Mouse (Mus musculus) forebrain, embryonic 13.5 days (tissue): ENCODE results near the gene Strip1. TPM values are rescaled to one million over a fixed set of nuclear protein-coding genes. Genes with fewer than 3 reads are reported as not detected.

Experiments used
- ATAC-seq: fragments of 200-750 bp; cut with Nextera tagmentation; 2 replicates; pipeline ENCODE4 v1.8.0; 2017
- H3K27ac ChIP-seq: fragments of 300-500 bp; sonication (generic); 2 replicates; pipeline ENCODE4 v1.5.1; 2015; ENCODE audit warnings: inconsistent platforms, mild to moderate bottlenecking, moderate library complexity
- H3K27me3 ChIP-seq: fragments of 300-500 bp; sonication (generic); 2 replicates; pipeline ENCODE4 v1.6.1; 2015; ENCODE audit warnings: mild to moderate bottlenecking, inconsistent platforms
- H3K36me3 ChIP-seq: fragments of 300-500 bp; sonication (generic); 2 replicates; pipeline ENCODE4 v1.6.1; 2015; ENCODE audit warnings: mild to moderate bottlenecking, inconsistent platforms; ENCODE audit not compliant: poor library complexity, severe bottlenecking
- H3K4me1 ChIP-seq: fragments of 300-500 bp; sonication (generic); 2 replicates; pipeline ENCODE4 v1.6.1; 2015; ENCODE audit warnings: inconsistent platforms
- H3K4me2 ChIP-seq: fragments of 300-500 bp; sonication (generic); 2 replicates; pipeline ENCODE4 v1.6.1; 2015; ENCODE audit warnings: inconsistent platforms, mild to moderate bottlenecking, moderate library complexity
- H3K4me3 ChIP-seq: fragments of 300-500 bp; sonication (generic); 2 replicates; pipeline ENCODE4 v1.5.1; 2015; ENCODE audit warnings: mild to moderate bottlenecking, inconsistent platforms
- H3K9ac ChIP-seq: fragments of 300-500 bp; sonication (generic); 2 replicates; pipeline ENCODE4 v1.6.1; 2015; ENCODE audit warnings: mild to moderate bottlenecking, inconsistent platforms
- H3K9me3 ChIP-seq: fragments of 300-500 bp; sonication (generic); replicated peaks from 2 replicates; pipeline ENCODE4 v1.6.1; 2016; ENCODE audit warnings: inconsistent platforms
- WGBS: fragments of 180-500 bp; shearing (Covaris S2); methylation state at CpG from one replicate; pipeline ENCODE4 v1.1.7; 2015; 5-methylcytosine and 5-hydroxymethylcytosine counted together
- polyA plus RNA-seq: library from polyadenylated mRNA; unstranded; fragments of >200 nt; fragmentation: Nextera tagmentation; extraction: Ambion mirVana; gene quantifications from 2 replicates; pipeline ENCODE4 v1.2.1, GENCODE M21; 2015

Strip1 gene
- polyA plus RNA-seq, 1 experiment from 2014 or later: 110 TPM

DNA sequence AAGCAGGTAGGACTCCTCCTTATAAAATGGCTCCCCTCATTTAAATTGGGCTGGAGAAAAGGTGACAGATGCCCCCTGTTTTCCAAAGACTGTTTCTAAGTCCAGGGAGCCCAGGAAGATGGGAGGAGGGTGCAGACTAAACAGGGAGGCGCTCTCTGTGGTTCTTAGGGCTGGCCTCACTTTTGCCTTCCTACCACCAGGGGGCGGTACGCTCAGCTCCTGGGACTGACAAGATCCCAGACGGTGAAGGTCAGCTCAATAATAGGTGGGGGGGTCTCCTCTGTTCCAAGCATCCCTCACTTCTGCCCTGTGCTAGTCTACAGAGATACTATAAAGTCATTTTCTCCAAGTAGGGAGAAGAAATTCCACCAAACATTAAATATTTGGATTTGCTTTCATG, 26.2 kb downstream of the Strip1 start:
- WGBS: 4% methylated on average over 4 of the region's 4 CpGs

DNA sequence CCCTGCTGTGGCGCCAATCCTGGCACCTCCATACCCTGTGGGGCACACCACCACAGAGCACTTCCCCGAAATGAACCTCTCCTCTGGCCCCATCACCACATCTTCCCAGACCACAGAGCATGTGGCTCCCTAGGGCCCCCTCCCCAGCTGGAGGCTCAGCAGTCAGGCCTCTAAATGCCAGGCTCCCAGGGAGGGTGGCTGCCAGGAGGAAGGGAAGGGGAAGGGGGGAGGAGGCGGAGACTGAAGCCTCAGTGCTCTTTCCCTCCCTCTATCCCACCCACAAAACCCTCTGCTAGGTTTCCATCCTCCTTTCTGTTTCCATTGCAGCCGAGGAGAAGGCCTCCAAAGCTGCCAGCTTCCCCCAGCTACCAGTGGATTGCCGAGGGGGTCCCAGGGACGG, 31.4 kb downstream of the Strip1 start:
- Histone ChIP-seq H3K4me3 (no peak overlapping the region), H3K9ac (no peak overlapping the region), H3K27ac (no peak overlapping the region), H3K36me3 (no peaks in the 10 kb centered on the region), H3K4me1 (peaks cover 20% of the 10 kb centered on the region), H3K9me3 (no peaks in the 10 kb centered on the region), H3K4me2 (no peak overlapping the region), H3K27me3 (peaks cover 66% of the 10 kb centered on the region)
- ATAC-seq: no peak
- 38% methylated on average over 4 of the region's 6 CpGs for WGBS

More for the DNA sequence above, 26.2 kb downstream of the Strip1 start:
- peak; percentile 48 for ATAC-seq
- Histone ChIP-seq H3K4me2 (no peak overlapping the region), H3K9ac (no peak overlapping the region), H3K4me1 (no peaks in the 10 kb centered on the region), H3K36me3 (no peaks in the 10 kb centered on the region), H3K27me3 (peaks cover 18% of the 10 kb centered on the region), H3K27ac (no peak overlapping the region), H3K9me3 (no peaks in the 10 kb centered on the region), H3K4me3 (no peak overlapping the region)

DNA sequence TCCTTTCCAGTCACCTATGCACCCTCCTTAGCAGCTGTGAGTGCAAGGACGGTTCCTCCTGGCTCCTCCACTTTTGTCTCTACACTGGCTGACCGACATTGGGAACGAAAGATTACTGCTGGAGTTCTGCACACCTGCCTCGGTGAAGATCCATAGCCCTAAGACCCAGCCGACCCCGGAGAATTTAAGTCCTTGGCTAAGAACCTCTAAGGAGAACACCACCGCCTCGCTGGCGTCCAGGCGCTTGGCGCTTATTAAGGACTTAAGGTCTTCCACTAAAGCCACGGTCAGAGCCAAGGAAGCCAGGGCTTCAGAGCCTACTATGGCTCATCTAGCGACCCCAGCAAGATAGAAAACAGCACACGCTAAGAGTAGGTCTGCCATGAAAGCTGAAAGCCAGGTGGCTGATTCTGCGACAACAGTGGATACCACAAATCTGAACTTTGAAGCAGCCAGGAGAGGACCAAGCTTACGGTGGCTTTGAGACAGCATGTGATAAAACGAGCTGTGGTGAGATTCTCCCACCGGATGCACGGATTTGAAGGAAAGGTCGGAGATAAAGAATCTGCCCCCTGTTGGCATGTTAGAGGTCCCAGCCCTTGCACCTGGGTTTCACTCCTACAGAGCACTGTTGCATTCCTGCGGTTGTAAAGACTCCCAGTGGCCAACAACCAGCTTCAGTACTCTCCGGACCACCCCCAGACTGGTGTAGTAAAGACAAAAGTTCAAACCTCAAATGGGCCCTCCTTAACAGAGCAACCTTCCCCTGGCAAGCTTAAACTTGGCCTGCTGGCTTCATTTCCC, 33.7 kb downstream of the Strip1 start:
- H3K27me3 ChIP-seq: peaks cover 85% of the 10 kb centered on the region
- H3K4me2 ChIP-seq: no peak overlapping the region
- ATAC-seq: no peak
- H3K9ac ChIP-seq: no peak overlapping the region
- 3% methylated on average over 22 of the region's 22 CpGs for WGBS
- peaks cover 25% of the 10 kb centered on the region for H3K4me1 ChIP-seq
- no peak overlapping the region for H3K4me3 ChIP-seq
- H3K36me3 ChIP-seq: no peaks in the 10 kb centered on the region
- no peak overlapping the region for H3K27ac ChIP-seq
- no peaks in the 10 kb centered on the region for H3K9me3 ChIP-seq

DNA sequence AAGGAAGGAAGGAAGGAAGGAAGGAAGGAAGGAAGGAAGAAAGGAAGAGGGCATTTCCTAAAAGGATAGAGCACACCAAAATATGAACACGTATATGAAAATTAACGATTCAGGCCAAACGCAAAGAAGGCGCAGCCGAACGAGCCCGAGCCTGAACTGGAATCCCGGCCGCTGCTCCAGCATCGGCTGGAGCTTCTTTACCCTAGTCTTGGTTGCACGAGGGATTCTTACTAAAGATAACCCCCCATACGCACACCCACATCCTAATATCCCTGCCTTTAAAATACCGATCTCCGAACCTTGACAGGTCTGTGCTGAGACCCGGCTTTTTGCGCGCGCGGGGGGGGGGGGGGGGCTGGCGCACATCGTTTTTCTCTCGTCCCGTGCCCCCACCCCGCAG, 34.4 kb downstream of the Strip1 start:
- no peaks in the 10 kb centered on the region for H3K36me3 ChIP-seq
- H3K27me3 ChIP-seq: peaks cover 91% of the 10 kb centered on the region
- no peak overlapping the region for H3K4me3 ChIP-seq
- H3K4me2 ChIP-seq: peak overlapping the region; percentile 29; the same call in 1 of the 2 replicates
- H3K4me1 ChIP-seq: peaks cover 25% of the 10 kb centered on the region
- H3K9me3 ChIP-seq: no peaks in the 10 kb centered on the region
- under 1% methylated on average over 24 of the region's 24 CpGs for WGBS
- H3K9ac ChIP-seq: no peak overlapping the region
- ATAC-seq: no peak
- no peak overlapping the region for H3K27ac ChIP-seq

DNA sequence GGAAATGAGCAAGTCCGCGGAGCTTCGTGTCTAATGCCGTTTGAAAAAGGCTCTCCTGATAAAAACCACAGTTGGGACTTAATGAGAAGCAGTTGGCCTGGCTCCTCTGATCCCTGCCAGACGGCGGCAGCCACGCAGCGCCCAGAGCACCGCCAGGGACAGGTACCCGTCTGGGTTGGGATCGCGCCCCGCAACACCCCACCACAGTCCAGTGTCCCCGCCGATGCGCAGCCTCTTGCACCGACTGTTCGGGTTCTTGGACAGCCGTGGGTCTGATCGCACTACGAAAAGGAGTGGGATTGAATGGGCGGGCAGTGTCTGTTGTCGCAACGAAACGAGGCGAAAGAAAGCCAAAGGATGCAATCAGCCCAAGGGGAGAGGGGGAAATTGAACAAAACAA, 34.9 kb downstream of the Strip1 start:
- H3K4me1 ChIP-seq: peaks cover 25% of the 10 kb centered on the region
- no peaks in the 10 kb centered on the region for H3K36me3 ChIP-seq
- no peaks in the 10 kb centered on the region for H3K9me3 ChIP-seq
- H3K4me2 ChIP-seq: peak overlapping the region; percentile 29
- no peak overlapping the region for H3K9ac ChIP-seq
- WGBS: under 1% methylated on average over 26 of the region's 26 CpGs
- no peak overlapping the region for H3K27ac ChIP-seq
- H3K27me3 ChIP-seq: peaks cover 94% of the 10 kb centered on the region
- peak; percentile 55 for ATAC-seq
- H3K4me3 ChIP-seq: peak overlapping the region; percentile 37

DNA sequence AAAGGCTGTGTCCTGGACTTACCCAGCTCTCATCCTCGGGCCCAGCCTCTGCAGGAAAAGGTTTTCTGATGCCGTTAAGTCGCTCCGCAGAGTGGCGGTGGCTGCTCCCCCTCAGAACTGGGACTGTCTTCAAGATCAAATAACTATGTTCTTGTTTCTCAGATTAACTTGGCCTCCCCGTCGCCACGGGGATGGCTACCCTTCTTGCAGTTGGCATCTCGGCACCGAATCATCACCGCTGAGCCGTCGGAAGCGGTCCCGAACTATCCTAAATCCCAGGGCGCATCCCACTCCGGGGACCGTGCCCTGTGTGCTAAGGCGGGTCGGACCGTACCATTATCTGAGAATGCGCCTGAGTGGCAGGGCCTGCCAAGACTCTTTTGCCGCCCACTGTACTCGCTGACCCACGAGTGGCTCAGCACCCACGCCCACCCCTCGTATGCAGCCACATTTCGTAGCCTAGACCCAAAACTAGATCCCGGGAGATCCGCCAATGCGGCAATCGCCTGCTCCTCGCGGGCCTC, 35.5 kb downstream of the Strip1 start:
- H3K27me3 ChIP-seq: peaks cover 95% of the 10 kb centered on the region
- no peaks in the 10 kb centered on the region for H3K36me3 ChIP-seq
- peak overlapping the region; percentile 37 for H3K4me3 ChIP-seq
- peaks cover 25% of the 10 kb centered on the region for H3K4me1 ChIP-seq
- H3K4me2 ChIP-seq: peak overlapping the region; percentile 68
- no peaks in the 10 kb centered on the region for H3K9me3 ChIP-seq
- H3K9ac ChIP-seq: peak overlapping the region; percentile 56; the same call in 1 of the 2 replicates
- WGBS: under 1% methylated on average over 34 of the region's 34 CpGs
- peak; percentile 33; the same call in 1 of the 2 replicates for ATAC-seq
- H3K27ac ChIP-seq: no peak overlapping the region

DNA sequence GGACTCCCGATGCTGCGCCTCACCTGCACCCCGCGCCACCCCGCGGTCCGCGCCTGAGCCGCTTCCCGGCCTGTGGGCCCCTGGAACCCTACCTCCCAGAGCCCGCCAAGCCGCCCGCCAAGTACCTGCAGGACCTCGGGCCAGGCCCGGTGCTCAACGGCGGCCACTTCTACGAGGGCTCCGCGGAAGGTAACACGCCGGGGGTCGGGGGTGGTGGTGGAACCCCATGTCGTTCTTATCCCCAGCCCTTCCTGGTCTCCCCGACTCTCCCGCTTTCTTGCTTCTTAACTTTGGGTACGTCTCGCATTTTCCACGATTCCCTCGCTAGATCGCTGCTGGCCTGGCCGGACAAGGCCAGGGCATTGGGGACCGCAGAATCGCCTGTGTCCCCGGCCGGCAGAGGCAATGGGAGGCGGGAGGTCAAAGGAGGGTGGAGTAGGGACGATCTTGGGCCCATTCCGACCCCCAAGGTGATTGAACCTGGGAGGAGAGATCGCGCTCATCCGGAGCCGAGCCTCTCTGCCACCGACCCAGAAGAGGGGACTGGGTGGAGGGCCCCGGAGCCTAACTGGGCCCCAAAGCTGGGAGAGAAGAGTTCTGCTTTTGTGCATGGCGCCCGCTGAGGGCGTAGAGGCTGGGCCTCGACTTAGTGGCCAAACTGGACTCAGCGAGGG, 36.1 kb downstream of the Strip1 start:
- ATAC-seq: peak; percentile 30; the same call in 1 of the 2 replicates
- H3K36me3 ChIP-seq: no peaks in the 10 kb centered on the region
- H3K9me3 ChIP-seq: no peaks in the 10 kb centered on the region
- H3K4me2 ChIP-seq: peak overlapping the region; percentile 68
- peak overlapping the region; percentile 56 for H3K9ac ChIP-seq
- under 1% methylated on average over 50 of the region's 50 CpGs for WGBS
- no peak overlapping the region for H3K27ac ChIP-seq
- H3K4me3 ChIP-seq: peak overlapping the region; percentile 37
- H3K27me3 ChIP-seq: peaks cover 89% of the 10 kb centered on the region
- peaks cover 25% of the 10 kb centered on the region for H3K4me1 ChIP-seq

DNA sequence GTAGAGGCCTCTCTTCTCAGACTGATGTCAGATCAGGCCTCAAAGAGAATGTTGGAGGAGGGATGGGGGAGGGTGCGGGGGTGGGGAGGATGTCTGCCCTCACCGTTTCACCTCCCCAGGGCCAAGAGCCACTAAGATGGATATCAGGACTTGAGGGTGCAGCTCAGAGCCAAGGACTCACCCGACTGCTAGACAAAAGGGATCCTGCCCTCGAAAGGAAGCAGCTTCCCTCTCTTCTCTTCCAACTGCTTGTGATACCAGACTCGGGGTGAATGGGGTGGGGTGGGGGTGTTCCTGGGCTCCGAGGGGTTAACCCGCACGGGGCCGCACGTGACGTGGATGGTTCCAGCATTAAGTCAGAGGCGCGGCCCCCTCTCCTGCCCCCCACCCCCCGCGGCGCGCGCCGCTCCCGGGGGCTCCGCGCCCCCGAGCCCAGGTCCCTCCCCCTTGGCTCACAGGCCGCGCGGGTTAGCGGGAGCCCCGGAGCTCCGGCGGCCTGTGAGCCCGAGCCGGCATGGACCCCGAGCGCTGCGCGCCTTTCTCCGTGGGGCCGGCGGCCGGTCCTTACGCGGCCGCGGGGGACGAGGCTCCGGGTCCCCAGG, 36.7 kb downstream of the Strip1 start, which contains the start of gene Alx3:
Gene Alx3 (plus strand): TSS at position 370 of the 602 bp plus-strand sequence.
- Histone ChIP-seq H3K9ac (peak within 1 kb of the TSS; percentile 56), H3K27me3 (peaks cover 87% of the 10 kb centered on the region), H3K27ac (no peak within 1 kb of the TSS), H3K4me3 (peak within 1 kb of the TSS; percentile 37), H3K4me1 (peaks cover 25% of the 10 kb centered on the region), H3K9me3 (no peaks in the 10 kb centered on the region), H3K36me3 (no peaks in the 10 kb centered on the region), H3K4me2 (peak within 1 kb of the TSS; percentile 68)
- ATAC-seq: peak; percentile 7; the same call in 1 of the 2 replicates
- WGBS: 1% methylated on average over 39 of the region's 46 CpGs

DNA sequence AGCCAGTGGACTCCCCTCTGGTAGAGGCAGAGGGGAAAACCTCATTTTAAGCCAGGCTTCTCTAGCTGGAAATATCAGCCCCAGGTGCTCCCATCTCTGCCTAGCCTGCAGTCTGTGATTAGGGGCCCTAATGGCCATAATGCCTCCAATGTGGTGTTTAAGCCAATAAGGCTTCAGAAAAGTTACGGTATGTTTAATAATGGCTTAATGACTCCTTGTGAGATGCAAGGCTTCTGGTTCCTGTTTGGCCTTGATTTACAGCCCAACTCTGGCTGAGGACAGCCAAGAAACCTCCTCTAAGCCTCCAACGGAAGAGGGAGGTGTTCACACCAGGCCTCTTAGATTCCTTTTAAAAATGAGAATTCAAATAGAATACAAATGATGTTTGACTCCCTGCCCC, 37.9 kb downstream of the Strip1 start:
- no peaks in the 10 kb centered on the region for H3K9me3 ChIP-seq
- H3K4me1 ChIP-seq: peaks cover 25% of the 10 kb centered on the region
- H3K9ac ChIP-seq: no peak overlapping the region
- H3K27me3 ChIP-seq: peaks cover 87% of the 10 kb centered on the region
- ATAC-seq: no peak
- H3K4me2 ChIP-seq: no peak overlapping the region
- H3K36me3 ChIP-seq: no peaks in the 10 kb centered on the region
- 56% methylated on average over 2 of the region's 2 CpGs for WGBS
- H3K27ac ChIP-seq: no peak overlapping the region
- no peak overlapping the region for H3K4me3 ChIP-seq

DNA sequence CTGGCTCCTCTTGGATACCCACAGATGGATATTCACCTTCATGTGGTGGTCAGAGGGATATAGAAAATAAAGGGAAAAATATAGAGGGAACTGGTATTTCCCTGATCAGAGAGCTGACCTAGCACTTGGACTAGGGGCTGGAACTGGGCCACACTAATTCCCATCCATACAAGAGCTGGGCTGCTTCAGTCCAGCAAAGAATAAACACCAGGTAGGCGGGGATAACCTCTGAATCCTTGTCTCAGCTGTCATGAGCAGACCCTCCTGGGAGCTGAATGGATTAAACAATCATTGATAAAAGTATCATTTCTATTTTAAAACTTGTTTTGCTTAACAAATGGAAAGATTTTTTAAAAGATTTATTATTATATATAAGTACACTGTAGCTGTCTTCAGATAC, 39.9 kb downstream of the Strip1 start:
- no peak overlapping the region for H3K27ac ChIP-seq
- peaks cover 18% of the 10 kb centered on the region for H3K4me1 ChIP-seq
- no peaks in the 10 kb centered on the region for H3K9me3 ChIP-seq
- H3K27me3 ChIP-seq: peaks cover 91% of the 10 kb centered on the region
- no peak overlapping the region for H3K4me3 ChIP-seq
- H3K36me3 ChIP-seq: no peaks in the 10 kb centered on the region
- WGBS: 79% methylated on average over 1 of the region's 1 CpGs
- H3K9ac ChIP-seq: no peak overlapping the region
- no peak overlapping the region for H3K4me2 ChIP-seq
- no peak for ATAC-seq

DNA sequence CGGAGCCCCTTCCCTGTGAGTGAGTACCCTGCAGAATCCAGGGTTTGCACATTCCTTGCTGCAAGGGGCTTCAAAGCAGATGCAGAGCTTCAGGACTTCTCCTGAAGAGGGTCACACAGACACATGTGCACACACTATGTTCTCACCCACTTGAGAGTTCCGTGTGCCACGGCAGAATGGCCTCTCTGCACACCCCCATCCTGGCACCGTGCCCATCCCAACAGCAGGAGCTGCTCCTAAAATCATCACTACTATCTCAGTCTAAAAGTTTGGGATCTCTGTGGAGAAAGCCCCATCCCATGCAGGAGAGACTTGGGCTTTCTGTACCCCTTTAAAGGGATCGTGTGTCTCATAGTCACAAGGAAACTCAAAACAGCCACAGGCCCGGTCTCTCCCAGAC, 45.0 kb downstream of the Strip1 start:
- peaks cover 93% of the 10 kb centered on the region for H3K27me3 ChIP-seq
- no peak for ATAC-seq
- no peak overlapping the region for H3K4me2 ChIP-seq
- no peak overlapping the region for H3K4me3 ChIP-seq
- WGBS: 71% methylated on average over 6 of the region's 6 CpGs
- peaks cover 10% of the 10 kb centered on the region for H3K4me1 ChIP-seq
- no peaks in the 10 kb centered on the region for H3K36me3 ChIP-seq
- no peak overlapping the region for H3K27ac ChIP-seq
- no peak overlapping the region for H3K9ac ChIP-seq
- H3K9me3 ChIP-seq: no peaks in the 10 kb centered on the region

DNA sequence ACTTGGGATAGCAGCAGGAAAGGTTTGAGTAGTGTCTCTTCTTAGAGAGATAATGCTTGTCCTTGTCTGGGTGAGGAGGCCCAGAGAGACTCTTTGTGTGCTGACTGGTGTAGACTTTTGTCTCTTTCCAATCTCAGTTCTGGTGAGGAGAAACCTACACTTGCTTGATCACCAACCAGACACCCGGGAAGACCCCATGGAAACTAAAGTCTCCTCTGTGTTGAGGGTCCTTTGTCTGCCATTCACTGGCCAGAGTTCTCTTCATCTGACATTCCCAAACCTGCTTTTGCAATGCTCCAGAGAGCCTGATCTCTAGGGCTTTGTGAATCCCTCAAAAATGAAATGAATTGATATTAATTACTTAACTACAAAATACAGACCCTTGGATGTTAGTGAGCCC, 47.6 kb downstream of the Strip1 start:
- Histone ChIP-seq H3K4me2 (no peak overlapping the region), H3K4me1 (peaks cover 10% of the 10 kb centered on the region), H3K9me3 (no peaks in the 10 kb centered on the region), H3K27me3 (peaks cover 100% of the 10 kb centered on the region), H3K4me3 (no peak overlapping the region), H3K27ac (no peak overlapping the region), H3K9ac (no peak overlapping the region), H3K36me3 (no peaks in the 10 kb centered on the region)
- WGBS: 4% methylated on average over 1 of the region's 1 CpGs
- ATAC-seq: no peak
